Mouse (Mus musculus) liver, adult 2 months (tissue): ENCODE measurements around the gene Rgs7bp. TPM values are rescaled to one million over a fixed set of nuclear protein-coding genes. Genes with fewer than 3 reads are reported as not detected.
"Not testable (repeated sequence)": the region's sequence is repeated elsewhere in the genome, so short reads cannot be mapped to it uniquely, and the experiment has no call there.

Source experiments
- DNase-seq: peaks from one replicate; pipeline ENCODE4 v3.0.0-alpha.2; 2011; ENCODE audit warnings: low read depth, low spot score; ENCODE audit errors: extremely low read depth
- H3K27ac ChIP-seq: fragments of 200-500 bp; replicated peaks from 2 replicates; pipeline ENCODE4 v1.5.1; 2012; ENCODE audit warnings: low read depth, mild to moderate bottlenecking, control low read depth, inconsistent platforms, low read length; ENCODE audit not compliant: insufficient read depth
- H3K27me3 ChIP-seq: fragments of 200-500 bp; 2 replicates; pipeline ENCODE4 v1.6.1; 2012; ENCODE audit warnings: mild to moderate bottlenecking, moderate library complexity, low read length, inconsistent platforms; ENCODE audit not compliant: control insufficient read depth, insufficient read depth
- H3K36me3 ChIP-seq: fragments of 200-500 bp; 2 replicates; pipeline ENCODE4 v1.6.1; 2012; ENCODE audit warnings: low read length, inconsistent platforms; ENCODE audit not compliant: control insufficient read depth, insufficient read depth
- H3K4me1 ChIP-seq: fragments of 200-500 bp; 2 replicates; pipeline ENCODE4 v1.6.1; 2011; ENCODE audit warnings: low read length; ENCODE audit not compliant: control insufficient read depth, insufficient read depth
- H3K4me3 ChIP-seq: fragments of 200-500 bp; 2 replicates; pipeline ENCODE4 v1.5.1; 2011; ENCODE audit warnings: low read depth, mild to moderate bottlenecking, control low read depth, low read length, moderate library complexity; ENCODE audit not compliant: insufficient read depth
- H3K79me2 ChIP-seq: fragments of 200-500 bp; 2 replicates; pipeline ENCODE4 v1.6.1; 2012; ENCODE audit warnings: inconsistent platforms, mild to moderate bottlenecking, low read length, moderate library complexity; ENCODE audit not compliant: control insufficient read depth, insufficient read depth
- H3K9ac ChIP-seq: fragments of 200-500 bp; 2 replicates; pipeline ENCODE4 v1.6.1; 2012; ENCODE audit warnings: low read depth, mild to moderate bottlenecking, control low read depth, inconsistent platforms, low read length
- CTCF ChIP-seq: fragments of 200-500 bp; IDR thresholded peaks from 2 replicates; pipeline ENCODE4 v1.5.1; 2011; ENCODE audit warnings: low read depth, low read length, control low read depth
- POLR2A ChIP-seq: fragments of 200-500 bp; IDR thresholded peaks from 2 replicates; pipeline ENCODE4 v1.6.1; 2011; ENCODE audit warnings: low read length, control low read depth; ENCODE audit not compliant: insufficient read depth; ENCODE audit errors: extremely low read depth
- WGBS: fragments of 180-500 bp; shearing (Covaris S2); methylation state at CpG from one replicate; pipeline ENCODE4 v1.1.7; 2018; 5-methylcytosine and 5-hydroxymethylcytosine counted together
- polyA plus RNA-seq: library from polyadenylated mRNA; depleted of rRNA; stranded (reverse); fragments of >200 nt; gene quantifications from 2 replicates; pipeline ENCODE4 v1.2.3, GENCODE M21; 2012
- total RNA-seq: library from RNA; depleted of rRNA; stranded (reverse); fragments of >200 nt; gene quantifications from 2 replicates; pipeline ENCODE4 v1.2.3, GENCODE M21; 2014

Gene Rgs7bp
- total and polyA plus RNA-seq, 2 experiments = 0.12 to 0.46 TPM

GRCm38 (mm10) chr13:104938966-104939593 lies 115.7 kb downstream of the Rgs7bp start:
- Histone ChIP-seq H3K79me2 (no peaks in the 10 kb centered on the region), H3K9ac (no peak overlapping the region), H3K4me1 (no peaks in the 10 kb centered on the region), H3K27ac (no peak overlapping the region), H3K27me3 (no peaks in the 10 kb centered on the region), H3K36me3 (no peaks in the 10 kb centered on the region), H3K4me3 (no peak overlapping the region)
- 82% methylated on average over 13 of the region's 13 CpGs for WGBS
- TF ChIP-seq POLR2A (no peak), CTCF (no peak)
- no peak for DNase-seq

- no peak for DNase-seq
- H3K79me2 ChIP-seq = no peaks in the 10 kb centered on the region
- WGBS = 29% methylated on average over 5 of the region's 6 CpGs
- H3K4me1 ChIP-seq = no peaks in the 10 kb centered on the region
- TF ChIP-seq CTCF = no peak
- TF ChIP-seq POLR2A = no peak
- no peak overlapping the region for H3K27ac ChIP-seq
- H3K36me3 ChIP-seq = no peaks in the 10 kb centered on the region
- H3K4me3 ChIP-seq = no peak overlapping the region
- no peaks in the 10 kb centered on the region for H3K27me3 ChIP-seq
- no peak overlapping the region for H3K9ac ChIP-seq
These were observed 117.0 kb downstream of the Rgs7bp start for GRCm38 (mm10) chr13:104937759-104938158.

GRCm38 (mm10) chr13:104936586-104936985 lies 118.1 kb downstream of the Rgs7bp start:
- H3K9ac ChIP-seq = no peak overlapping the region
- DNase-seq = no peak
- no peaks in the 10 kb centered on the region for H3K27me3 ChIP-seq
- no peak overlapping the region for H3K27ac ChIP-seq
- H3K4me3 ChIP-seq = no peak overlapping the region
- 97% methylated on average over 2 of the region's 2 CpGs for WGBS
- no peaks in the 10 kb centered on the region for H3K36me3 ChIP-seq
- no peaks in the 10 kb centered on the region for H3K4me1 ChIP-seq
- TF ChIP-seq CTCF (no peak), POLR2A (no peak)
- no peaks in the 10 kb centered on the region for H3K79me2 ChIP-seq

- DNase-seq = no peak
- Histone ChIP-seq H3K27ac (no peak overlapping the region), H3K9ac (no peak overlapping the region), H3K4me1 (no peaks in the 10 kb centered on the region), H3K27me3 (no peaks in the 10 kb centered on the region), H3K36me3 (no peaks in the 10 kb centered on the region), H3K4me3 (no peak overlapping the region), H3K79me2 (no peaks in the 10 kb centered on the region)
- TF ChIP-seq CTCF = no peak
- no peak for TF ChIP-seq POLR2A
- 70% methylated on average over 6 of the region's 6 CpGs for WGBS
These were observed 122.8 kb downstream of the Rgs7bp start for GRCm38 (mm10) chr13:104931635-104932532.

GRCm38 (mm10) chr13:104930814-104931213 lies 123.9 kb downstream of the Rgs7bp start:
- no peaks in the 10 kb centered on the region for H3K4me1 ChIP-seq
- no peaks in the 10 kb centered on the region for H3K27me3 ChIP-seq
- no peaks in the 10 kb centered on the region for H3K36me3 ChIP-seq
- no peak overlapping the region for H3K27ac ChIP-seq
- H3K9ac ChIP-seq = no peak overlapping the region
- DNase-seq = no peak
- no peaks in the 10 kb centered on the region for H3K79me2 ChIP-seq
- WGBS = 68% methylated on average over 3 of the region's 3 CpGs
- no peak overlapping the region for H3K4me3 ChIP-seq
- TF ChIP-seq POLR2A (no peak), CTCF (no peak)

- H3K27me3 ChIP-seq = no peaks in the 10 kb centered on the region
- H3K9ac ChIP-seq = no peak overlapping the region
- peak; percentile 41; the same call in 1 of the 2 replicates for TF ChIP-seq CTCF
- TF ChIP-seq POLR2A = no peak
- no peak overlapping the region for H3K27ac ChIP-seq
- H3K36me3 ChIP-seq = no peaks in the 10 kb centered on the region
- WGBS = 76% methylated on average over 16 of the region's 16 CpGs
- no peak overlapping the region for H3K4me3 ChIP-seq
- DNase-seq = no peak
- H3K79me2 ChIP-seq = no peaks in the 10 kb centered on the region
- H3K4me1 ChIP-seq = no peaks in the 10 kb centered on the region
These were observed 136.1 kb downstream of the Rgs7bp start for GRCm38 (mm10) chr13:104918663-104919062.

GRCm38 (mm10) chr13:104916771-104917170 lies 138.0 kb downstream of the Rgs7bp start:
- H3K27ac ChIP-seq, H3K9ac ChIP-seq: not testable (repeated sequence)
- whole genome bisulfite sequencing = 84% methylated on average over 6 of the region's 6 CpGs

More at GRCm38 (mm10) chr13:104916771-104917170, 138.0 kb downstream of the Rgs7bp start:
- not testable (repeated sequence) for H3K36me3 ChIP-seq, DNase-seq, H3K79me2 ChIP-seq, H3K4me3 ChIP-seq, H3K4me1 ChIP-seq, H3K27me3 ChIP-seq
